ENCODE assay signal across 17 mouse cellular contexts in genomic region chr5:95938044-95938625, GRCm38 (mm10). TPM values are rescaled to one million over a fixed set of nuclear protein-coding genes. Genes with fewer than 3 reads are reported as not detected.
DNase-seq lines count a peak whose midpoint lies in the region; ATAC-seq and TF ChIP-seq lines count a peak whose summit lies in the region.
"Had no signal": no experiment of that assay in that cellular context is flagged by ENCODE, and none has a peak within 500 bp of the region (broad histone marks: within the 10 kb centered on the region; RNA-seq: fewer than 3 reads in every experiment).

No protein-coding gene starts in this region.

- no peaks in the 10 kb centered on the region for H3K27me3 ChIP-seq in lung, embryonic 14.5 days (ENCODE audit: insufficient read depth, low read length)
- H3K27me3 ChIP-seq in intestine, postnatal 0 days (replicated peaks; ENCODE audit: control insufficient read depth, insufficient read depth, low read length): no peaks in the 10 kb centered on the region
- H3K27me3 ChIP-seq: limb, embryonic 13.5 days; midbrain, embryonic 12.5 days had no signal

- no peaks in the 10 kb centered on the region for H3K4me1 ChIP-seq in lung, embryonic 14.5 days (ENCODE audit: insufficient read depth)
- no peaks in the 10 kb centered on the region for H3K4me1 ChIP-seq in intestine, postnatal 0 days (replicated peaks; ENCODE audit: control insufficient read depth, insufficient read depth, low read length)
- H3K4me1 ChIP-seq: midbrain, embryonic 12.5 days had no signal

- no peak overlapping the region for H3K4me3 ChIP-seq in gastrocnemius, adult 2 months
- no peak overlapping the region for H3K4me3 ChIP-seq in lung, embryonic 14.5 days (ENCODE audit: low read depth, low read length)
- no peak overlapping the region for H3K4me3 ChIP-seq in intestine, postnatal 0 days (ENCODE audit: low read depth, low read length)
- H3K4me3 ChIP-seq: embryonic facial prominence, embryonic 10.5 days; limb, embryonic 13.5 days; midbrain, embryonic 12.5 days had no signal

- intact Hi-C loops in gastrocnemius, adult 2 months (cut with DNase I): loop anchor here (5.0 kb wide), 1 partner anchor 36 kb away; no protein-coding TSS in a partner anchor

- no peak overlapping the region for H3K27ac ChIP-seq in gastrocnemius, adult 2 months
- no peak overlapping the region for H3K27ac ChIP-seq in lung, embryonic 14.5 days (ENCODE audit: low read depth)
- no peak overlapping the region for H3K27ac ChIP-seq in intestine, postnatal 0 days (ENCODE audit: low read depth, low read length)
- H3K27ac ChIP-seq: embryonic facial prominence, embryonic 10.5 days; limb, embryonic 13.5 days; midbrain, embryonic 12.5 days had no signal

- peak; percentile 13; the same call in 1 of the 2 replicates for TF ChIP-seq CTCF in gastrocnemius, adult 2 months (IDR thresholded peaks at IDR 0.05)
- TF ChIP-seq CTCF in lung, embryonic 14.5 days (IDR thresholded peaks at IDR 0.05; ENCODE audit: low read depth): peak; percentile 32; the same call in 1 of the 2 replicates
- TF ChIP-seq CTCF in intestine, postnatal 0 days (IDR thresholded peaks at IDR 0.05; ENCODE audit: low read depth): peak; percentile 47

- DNase-seq in gastrocnemius, adult 2 months: no peak
- no peak for DNase-seq in gastrocnemius, postnatal 4 days (ENCODE audit: low spot score in 2 of 2)
- DNase-seq in lung, embryonic 14.5 days: peak; percentile 23
- DNase-seq in lung, adult 18-20 months: no peak
- DNase-seq in adrenal gland, postnatal 25 days: no peak
- DNase-seq in layer of hippocampus, postnatal 25 days (ENCODE audit: extremely low spot score in 1 of 2, low spot score in 1 of 2): no peak
- no peak for DNase-seq in spleen, adult 12 weeks (ENCODE audit: low spot score)
- DNase-seq: adrenal gland, adult 2 months; cerebellum, postnatal 10 days; heart, adult 18-20 months; kidney, postnatal 25 days; thymus, postnatal 25 days had no signal

- H3K36me3 ChIP-seq in lung, embryonic 14.5 days (ENCODE audit: insufficient read depth): no peaks in the 10 kb centered on the region
- H3K36me3 ChIP-seq in intestine, postnatal 0 days (ENCODE audit: control insufficient read depth, insufficient read depth): no peaks in the 10 kb centered on the region
- H3K36me3 ChIP-seq: embryonic facial prominence, embryonic 10.5 days; limb, embryonic 13.5 days; midbrain, embryonic 12.5 days had no signal

- no peak overlapping the region for H3K9ac ChIP-seq in lung, embryonic 14.5 days
- no peak overlapping the region for H3K9ac ChIP-seq in intestine, postnatal 0 days (ENCODE audit: low read depth, low read length)
- H3K9ac ChIP-seq: limb, embryonic 13.5 days; midbrain, embryonic 12.5 days had no signal

- no peak overlapping the region for H3K4me2 ChIP-seq in lung, embryonic 14.5 days
- no peak overlapping the region for H3K4me2 ChIP-seq in intestine, postnatal 0 days (replicated peaks; ENCODE audit: low read depth)
- H3K4me2 ChIP-seq: limb, embryonic 13.5 days; midbrain, embryonic 12.5 days had no signal

- ATAC-seq in lung, embryonic 14.5 days (ENCODE audit: insufficient read depth): no peak
- ATAC-seq in intestine, postnatal 0 days: no peak

- WGBS in lung, embryonic 14.5 days: 53% methylated on average over 11 of the region's 11 CpGs
- WGBS in intestine, postnatal 0 days: 58% methylated on average over 11 of the region's 11 CpGs

- H3K9me3 ChIP-seq in lung, embryonic 14.5 days (ENCODE audit: low read depth, low read length): no peaks in the 10 kb centered on the region
- H3K9me3 ChIP-seq in intestine, postnatal 0 days (ENCODE audit: control insufficient read depth): no peaks in the 10 kb centered on the region
- H3K9me3 ChIP-seq: embryonic facial prominence, embryonic 10.5 days; limb, embryonic 13.5 days; midbrain, embryonic 12.5 days had no signal

RNA-seq across cellular contexts. Expression of gene Cxcl13, which starts 18.6 kb away (rescaled TPM):
- 1 to 10 TPM in 1 of 2 experiments, under 1 TPM in 1; 0.43 to 1.2 TPM for total RNA-seq in gastrocnemius, adult 2 months (2021)
- total RNA-seq in gastrocnemius, postnatal 4 days (2021): not detected
- polyA plus RNA-seq in lung, embryonic 14.5 days (2014; fragmentation: Nextera tagmentation; extraction: Ambion mirVana): 2.4 and 2.7 TPM in 2 replicates
- 17.0 and 20.1 TPM in 2 replicates for polyA plus RNA-seq in intestine, postnatal 0 days (2015; fragmentation: Nextera tagmentation; extraction: Ambion mirVana)
- not detected in 2 replicates for total RNA-seq in adrenal gland, postnatal 25 days (2021)
- total RNA-seq in layer of hippocampus, postnatal 25 days (2021): not detected
- total RNA-seq: left cerebral cortex, adult 18-20 months had no signal
- polyA plus RNA-seq: adrenal gland, adult 2 months; midbrain, embryonic 12.5 days had no signal
